In genomic region chr2:118305827-118306521, GRCm38 (mm10) we compare ENCODE assay signal across 24 mouse cellular contexts. TPM values are rescaled to one million over a fixed set of nuclear protein-coding genes. Genes with fewer than 3 reads are reported as not detected.
DNase-seq lines count a peak whose midpoint lies in the region; ATAC-seq and TF ChIP-seq lines count a peak whose summit lies in the region.
"Had no signal": no experiment of that assay in that cellular context is flagged by ENCODE, and none has a peak within 500 bp of the region (broad histone marks: within the 10 kb centered on the region; RNA-seq: fewer than 3 reads in every experiment).

No protein-coding gene starts in this region.

- no peak overlapping the region for H3K4me2 ChIP-seq in liver, embryonic 14.5 days (ENCODE audit: low read depth)
- H3K4me2 ChIP-seq: forebrain, embryonic 13.5 days; hindbrain, embryonic 13.5 days had no signal

- no peaks in the 10 kb centered on the region for H3K27me3 ChIP-seq in liver, adult 2 months (ENCODE audit: control insufficient read depth, insufficient read depth, low read length)
- H3K27me3 ChIP-seq in liver, embryonic 14.5 days (ENCODE audit: control insufficient read depth, insufficient read depth, low read length) = no peaks in the 10 kb centered on the region
- H3K27me3 ChIP-seq: CH12.LX; forebrain, embryonic 13.5 days; hindbrain, embryonic 13.5 days; Patski had no signal

- 22% methylated on average over 7 of the region's 7 CpGs for WGBS in liver, adult 2 months
- 42% methylated on average over 7 of the region's 7 CpGs for WGBS in liver, embryonic 14.5 days (ENCODE audit: insufficient replicate concordance)
- 76% methylated on average over 6 of the region's 7 CpGs for WGBS in macrophage (ENCODE audit: missing documents)

- no peak for TF ChIP-seq POLR2A in liver, adult 2 months (IDR thresholded peaks at IDR 0.05; ENCODE audit: extremely low read depth, insufficient read depth, low read length)

- ATAC-seq in liver, embryonic 14.5 days (ENCODE audit: insufficient read depth) = peak; percentile 64; the same call in 1 of the 2 replicates
- ATAC-seq: activated CD4-positive, CD25-positive, alpha-beta regulatory T cell, adult 4 months; forebrain, embryonic 13.5 days; forebrain, postnatal 0 days; hindbrain, postnatal 0 days; Patski had no signal

- H3K4me3 ChIP-seq in liver, adult 2 months (ENCODE audit: insufficient read depth, low read depth, low read length) = no peak overlapping the region
- H3K4me3 ChIP-seq in liver, embryonic 14.5 days (ENCODE audit: insufficient read depth in 1 of 2, low read depth in 2 of 2, low read length in 2 of 2) = no peak overlapping the region
- H3K4me3 ChIP-seq in macrophage (ENCODE audit: inconsistent target) = no peak overlapping the region
- H3K4me3 ChIP-seq: embryonic facial prominence, embryonic 10.5 days; forebrain, embryonic 13.5 days; gastrocnemius, adult 2 months; heart, embryonic 10.5 days; hindbrain, embryonic 13.5 days had no signal

- peak overlapping the region; percentile 59 for H3K9ac ChIP-seq in liver, adult 2 months (ENCODE audit: low read depth, low read length)
- H3K9ac ChIP-seq in liver, embryonic 14.5 days (replicated peaks) = no peak overlapping the region
- H3K9ac ChIP-seq: forebrain, embryonic 13.5 days; forebrain, postnatal 0 days; hindbrain, embryonic 13.5 days had no signal

- no peaks in the 10 kb centered on the region for H3K9me3 ChIP-seq in liver, embryonic 14.5 days (ENCODE audit: control insufficient read depth, low read length)
- H3K9me3 ChIP-seq: embryonic facial prominence, embryonic 10.5 days; forebrain, embryonic 13.5 days; heart, embryonic 10.5 days; hindbrain, embryonic 13.5 days had no signal

- no peaks in the 10 kb centered on the region for H3K79me2 ChIP-seq in liver, adult 2 months (ENCODE audit: control insufficient read depth, insufficient read depth, low read length)
- H3K79me2 ChIP-seq in macrophage (ENCODE audit: inconsistent target) = no peaks in the 10 kb centered on the region

- intact Hi-C loops in gastrocnemius, postnatal 14 days (cut with DNase I; ENCODE audit: low total_unique reads) = no loop called here

- peaks cover 17% of the 10 kb centered on the region; the same call in 1 of the 2 replicates for H3K4me1 ChIP-seq in liver, adult 2 months (ENCODE audit: control insufficient read depth, insufficient read depth, low read length)
- H3K4me1 ChIP-seq in liver, embryonic 14.5 days (replicated peaks; ENCODE audit: control insufficient read depth in 2 of 2, insufficient read depth in 2 of 2, low read length in 1 of 2) = peaks cover 0 to 9% of the 10 kb centered on the region in 2 experiments; a peak in 1 of 4 replicates
- H3K4me1 ChIP-seq: embryonic facial prominence, embryonic 10.5 days; forebrain, embryonic 13.5 days; heart, embryonic 10.5 days had no signal

- peak overlapping the region; percentile 90 for H3K27ac ChIP-seq in liver, adult 2 months (replicated peaks; ENCODE audit: insufficient read depth, low read depth, low read length)
- no peak overlapping the region for H3K27ac ChIP-seq in liver, embryonic 14.5 days
- H3K27ac ChIP-seq in macrophage = peak overlapping the region; percentile 22
- H3K27ac ChIP-seq: embryonic facial prominence, embryonic 10.5 days; forebrain, embryonic 13.5 days; gastrocnemius, adult 2 months; heart, embryonic 10.5 days; hindbrain, embryonic 13.5 days; hindbrain, postnatal 0 days had no signal

- DNase-seq in lung, postnatal 25 days (ENCODE audit: low spot score) = peak; percentile 1
- no peak for DNase-seq in lung, postnatal 36 days
- DNase-seq in liver, adult 2 months (ENCODE audit: extremely low read depth, low read depth, low spot score) = peak; percentile 81
- peak in 1 of 3 experiments; percentile 14 for DNase-seq in liver, embryonic 14.5 days (ENCODE audit: low read depth in 3 of 3, low spot score in 3 of 3)
- DNase-seq in kidney, postnatal 10 days = no peak
- no peak for DNase-seq in gastrocnemius, postnatal 14 days
- DNase-seq in adrenal gland, postnatal 36 days = no peak
- DNase-seq: cerebellum, adult 18-20 months; cerebellum, postnatal 10 days; forebrain, postnatal 0 days; gastrocnemius, adult 2 months; gastrocnemius, postnatal 36 days; heart, adult 18-20 months; heart, postnatal 14 days had no signal

- TF ChIP-seq CTCF in liver, adult 2 months (IDR thresholded peaks at IDR 0.05; ENCODE audit: low read depth, low read length) = no peak
- no peak for TF ChIP-seq CTCF in liver, embryonic 14.5 days (IDR thresholded peaks at IDR 0.05; ENCODE audit: low read depth)

- TF ChIP-seq EP300 in liver, embryonic 14.5 days (IDR thresholded peaks at IDR 0.05; ENCODE audit: low read depth) = no peak

- no peaks in the 10 kb centered on the region for H3K36me3 ChIP-seq in liver, adult 2 months (ENCODE audit: control insufficient read depth, insufficient read depth, low read length)
- no peaks in the 10 kb centered on the region for H3K36me3 ChIP-seq in liver, embryonic 14.5 days (replicated peaks; ENCODE audit: control insufficient read depth, insufficient read depth, low read depth)
- no peaks in the 10 kb centered on the region for H3K36me3 ChIP-seq in macrophage (ENCODE audit: inconsistent target)
- H3K36me3 ChIP-seq: embryonic facial prominence, embryonic 10.5 days; heart, embryonic 10.5 days; hindbrain, embryonic 13.5 days had no signal

RNA-seq across cellular contexts. Expression of gene Fsip1, which starts 49.2 kb away (rescaled TPM):
- total RNA-seq in liver, adult 2 months (2014; rRNA removed) = 0.09 TPM in 1 of 2 replicates, not detected in the other
- 0.05 TPM in 1 of 2 replicates, not detected in the other for polyA plus RNA-seq in liver, adult 2 months (2012; rRNA removed)
- polyA plus RNA-seq in liver, embryonic 14.5 days (2012; rRNA removed) = 0.08 and 0.09 TPM in 2 replicates
- polyA plus RNA-seq in liver, embryonic 14.5 days (2014; fragmentation: Nextera tagmentation; extraction: Ambion mirVana) = 0.06 and 0.14 TPM in 2 replicates
- 1 to 10 TPM in 2 of 26 experiments, under 1 TPM in 4, not detected in 20; 0.21 to 1.2 (median 0.73) TPM for total RNA-seq in macrophage (2018; cell fraction: chromatin; rRNA removed)
- total RNA-seq in macrophage (2018; cell fraction: cytosol; rRNA removed) = under 1 TPM in 20 of 26 experiments, not detected in 6; 0.07 to 0.68 (median 0.23) TPM
- total RNA-seq in macrophage (2018; cell fraction: nucleus; rRNA removed) = under 1 TPM in 5 of 26 experiments, not detected in 21; 0.28 to 0.92 (median 0.40) TPM
- 0.33 to 0.56 TPM in 2 of 3 replicates, not detected in the other for polyA plus RNA-seq in macrophage (2018)
- total RNA-seq in gastrocnemius, postnatal 14 days (2021) = not detected
- under 1 TPM; 0.23 to 0.26 TPM for total RNA-seq in adrenal gland, postnatal 36 days (2021)
- total RNA-seq: gastrocnemius, adult 2 months; gastrocnemius, postnatal 36 days; heart, adult 18-20 months had no signal
- polyA plus RNA-seq: activated CD4-positive, CD25-positive, alpha-beta regulatory T cell, adult 4 months; adrenal gland, adult 2 months had no signal

Comparison
In these comparisons a context has a peak if more than half of its experiments do, and no peak if none do; other contexts are left out.
1. DNase-seq: peak in lung, postnatal 25 days (single experiment) and liver, adult 2 months (single experiment); none in lung, postnatal 36 days (single experiment), kidney, postnatal 10 days (single experiment), gastrocnemius, postnatal 14 days (single experiment) and adrenal gland, postnatal 36 days (0 of 2).